Mouse (Mus musculus): Measurements from ENCODE around the gene Macrod2. TPM values are rescaled to one million over a fixed set of nuclear protein-coding genes. Genes with fewer than 3 reads are reported as not detected.

Macrod2 gene
- polyA plus RNA-seq, 1 experiment from 2014 or later, result 23.7 TPM

DNA sequence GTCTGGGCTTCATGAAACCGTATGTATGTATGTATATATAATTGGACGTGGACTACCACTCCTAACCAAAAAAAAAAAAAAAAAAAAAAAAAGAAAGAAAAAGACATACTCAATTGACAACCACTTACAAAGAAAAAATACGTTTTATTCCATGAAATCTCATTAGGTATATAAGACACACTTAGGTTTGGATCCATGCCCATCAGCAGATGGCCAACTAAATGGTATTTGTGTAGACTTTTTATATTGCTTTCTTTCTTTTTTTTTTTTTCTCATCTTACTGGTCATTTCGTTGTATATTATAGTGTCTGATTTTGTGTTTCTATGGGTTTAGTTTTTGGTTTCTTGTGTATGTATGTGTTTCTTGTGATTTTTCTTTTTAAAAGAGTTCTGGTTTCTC is 467.6 kb downstream of the Macrod2 start:
- WGBS, result 79% methylated on average over 4 of the region's 4 CpGs
- no peaks in the 10 kb centered on the region for H3K9me3 ChIP-seq
- ATAC-seq (ENCODE audit: extremely low read depth, insufficient number of reproducible peaks, low FRiP score, low TSS enrichment), result no peak

DNA sequence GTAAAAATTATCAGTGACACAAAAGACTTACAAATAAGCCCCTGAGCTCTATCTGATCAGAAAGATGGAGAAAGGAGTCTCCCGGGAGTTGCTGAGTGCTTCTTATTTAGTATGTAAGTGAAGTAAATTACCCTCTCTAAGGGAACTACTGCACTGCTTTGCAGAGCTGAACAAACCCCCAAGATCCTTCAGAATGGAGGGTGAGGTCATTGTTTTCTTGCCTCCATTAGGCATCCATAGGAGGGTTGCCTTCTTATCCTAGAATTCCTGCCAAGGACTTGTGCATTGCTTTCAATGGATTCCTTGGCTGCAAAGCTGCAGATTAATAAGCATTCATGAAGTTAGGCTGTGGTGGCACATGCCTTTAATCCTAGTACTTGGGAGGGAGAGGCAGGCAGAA is 470.5 kb downstream of the Macrod2 start:
- Histone ChIP-seq H3K36me3 (no peaks in the 10 kb centered on the region), H3K27ac (replicated peaks) (no peak overlapping the region; the same call in 1 of the 2 replicates), H3K27me3 (replicated peaks) (no peaks in the 10 kb centered on the region), H3K4me2 (no peak overlapping the region), H3K9ac (no peak overlapping the region), H3K4me1 (peaks cover 22% of the 10 kb centered on the region), H3K9me3 (no peaks in the 10 kb centered on the region), H3K4me3 (no peak overlapping the region)
- WGBS, result 68% methylated on average over 1 of the region's 1 CpGs
- ATAC-seq (ENCODE audit: extremely low read depth, insufficient number of reproducible peaks, low FRiP score, low TSS enrichment), result no peak

More for the DNA sequence above, 467.6 kb downstream of the Macrod2 start:
- H3K4me1 ChIP-seq, result peaks cover 22% of the 10 kb centered on the region
- no peak overlapping the region for H3K4me3 ChIP-seq
- no peaks in the 10 kb centered on the region for H3K27me3 ChIP-seq (replicated peaks)
- no peak overlapping the region for H3K4me2 ChIP-seq
- H3K36me3 ChIP-seq, result no peaks in the 10 kb centered on the region
- H3K9ac ChIP-seq, result no peak overlapping the region
- no peak overlapping the region for H3K27ac ChIP-seq (replicated peaks)

DNA sequence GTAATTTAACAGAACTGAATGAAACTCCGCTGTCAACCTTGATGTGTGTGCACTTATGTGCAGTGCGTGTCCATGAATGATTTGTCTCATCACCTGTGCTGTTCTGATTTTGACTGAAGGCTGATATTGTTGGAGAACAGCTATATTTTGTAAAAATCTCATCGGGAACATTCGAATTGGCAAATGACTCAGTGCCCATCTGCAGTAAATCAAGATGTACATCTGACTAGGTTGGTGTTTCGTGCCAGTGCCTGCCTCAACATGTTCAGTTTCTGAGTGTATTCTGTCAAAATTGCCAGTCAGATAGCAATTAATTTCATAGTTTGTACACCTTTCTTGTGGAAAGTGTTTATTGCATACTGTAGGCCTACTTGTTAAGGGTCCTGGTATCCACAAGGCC is 472.0 kb downstream of the Macrod2 start:
- H3K4me1 ChIP-seq, result peaks cover 22% of the 10 kb centered on the region
- H3K9ac ChIP-seq, result no peak overlapping the region
- ATAC-seq (ENCODE audit: extremely low read depth, insufficient number of reproducible peaks, low FRiP score, low TSS enrichment), result no peak
- H3K27ac ChIP-seq (replicated peaks), result no peak overlapping the region
- H3K9me3 ChIP-seq, result no peaks in the 10 kb centered on the region
- no peak overlapping the region for H3K4me3 ChIP-seq
- WGBS, result 80% methylated on average over 5 of the region's 5 CpGs
- H3K27me3 ChIP-seq (replicated peaks), result no peaks in the 10 kb centered on the region
- no peak overlapping the region for H3K4me2 ChIP-seq
- no peaks in the 10 kb centered on the region for H3K36me3 ChIP-seq

DNA sequence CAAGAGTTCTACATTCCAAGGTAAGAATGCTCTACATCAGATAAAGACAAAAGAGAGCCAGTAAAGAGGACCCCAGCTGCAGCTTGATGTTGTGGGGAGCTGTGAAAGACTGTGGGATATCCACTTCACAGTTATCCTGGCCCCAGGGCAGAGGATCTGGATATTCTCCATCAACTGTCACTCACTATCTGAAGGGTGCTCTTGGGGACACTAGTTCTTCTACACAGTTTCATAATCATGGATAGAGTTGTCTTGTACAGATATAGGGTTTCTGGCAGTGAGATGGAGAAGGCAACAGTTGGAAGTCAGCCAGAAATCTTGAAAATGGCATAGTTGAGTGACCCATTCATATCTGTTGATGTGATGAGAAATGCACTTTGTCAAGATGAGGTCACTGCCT is 490.1 kb downstream of the Macrod2 start:
- Histone ChIP-seq H3K27me3 (replicated peaks) (no peaks in the 10 kb centered on the region), H3K4me2 (no peak overlapping the region), H3K4me3 (no peak overlapping the region), H3K36me3 (no peaks in the 10 kb centered on the region), H3K4me1 (peaks cover 9% of the 10 kb centered on the region), H3K9ac (no peak overlapping the region), H3K27ac (replicated peaks) (0 out of 2 replicates have a peak overlapping the region, but pooled peaks have one; percentile 3), H3K9me3 (no peaks in the 10 kb centered on the region)
- peak; percentile 83; the same call in 1 of the 2 replicates for ATAC-seq (ENCODE audit: extremely low read depth, insufficient number of reproducible peaks, low FRiP score, low TSS enrichment)

DNA sequence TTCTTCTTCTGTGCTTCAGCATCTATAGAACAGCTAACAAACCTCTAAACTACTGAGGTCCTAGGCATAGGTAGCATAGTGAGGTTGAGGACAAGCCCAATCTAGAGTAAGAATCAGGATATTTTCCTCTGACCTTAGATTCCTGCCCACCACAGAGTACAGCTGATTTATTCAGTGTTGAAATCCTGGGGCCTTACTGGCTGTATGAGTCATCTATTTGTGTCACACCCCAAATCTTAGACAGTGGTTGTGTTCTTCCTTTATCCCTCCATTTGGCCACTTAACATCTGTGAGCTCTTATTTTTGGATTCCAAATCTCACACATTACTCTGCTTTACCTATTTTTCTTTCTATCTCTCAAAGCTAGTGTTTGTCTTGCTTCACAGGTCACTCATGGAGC is 495.6 kb downstream of the Macrod2 start:
- H3K27me3 ChIP-seq (replicated peaks), result no peaks in the 10 kb centered on the region
- no peak overlapping the region for H3K4me3 ChIP-seq
- H3K4me2 ChIP-seq, result no peak overlapping the region
- no peak overlapping the region for H3K9ac ChIP-seq
- H3K9me3 ChIP-seq, result no peaks in the 10 kb centered on the region
- no peak for ATAC-seq (ENCODE audit: extremely low read depth, insufficient number of reproducible peaks, low FRiP score, low TSS enrichment)
- peaks cover 2% of the 10 kb centered on the region for H3K4me1 ChIP-seq
- H3K36me3 ChIP-seq, result no peaks in the 10 kb centered on the region
- H3K27ac ChIP-seq (replicated peaks), result no peak overlapping the region

DNA sequence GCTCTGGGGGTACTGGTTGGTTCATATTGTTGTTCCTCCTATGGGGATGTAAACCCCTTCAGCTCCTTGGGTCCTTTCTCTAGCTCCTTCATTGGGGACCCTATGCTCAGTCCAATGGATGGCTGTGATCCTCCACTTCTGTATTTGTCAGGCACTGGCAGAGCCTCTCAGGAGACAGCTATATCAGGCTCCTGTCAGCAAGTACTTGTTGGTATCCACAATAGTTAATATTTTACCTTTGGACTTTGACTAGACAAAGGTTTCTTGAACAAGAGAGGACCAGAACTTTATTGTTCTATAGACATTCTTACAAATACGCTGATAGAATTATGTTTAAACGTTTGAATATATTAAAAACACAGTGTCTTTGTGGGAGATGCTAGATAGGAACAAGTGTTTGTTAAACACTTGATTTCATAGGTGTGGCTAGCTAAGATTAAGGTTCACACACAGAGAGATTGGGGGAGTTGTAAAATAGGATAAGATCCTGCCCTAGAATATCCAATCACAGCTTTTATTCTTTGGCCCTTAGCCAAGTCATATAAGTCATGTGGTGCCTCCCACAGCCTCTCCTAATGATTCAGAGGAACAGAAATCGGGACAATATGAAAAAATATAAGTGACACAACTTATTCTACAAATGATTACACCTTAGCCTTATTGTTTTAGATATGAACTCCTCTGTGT is 501.4 kb downstream of the Macrod2 start:
- ATAC-seq (ENCODE audit: extremely low read depth, insufficient number of reproducible peaks, low FRiP score, low TSS enrichment), result no peak
- no peak overlapping the region for H3K4me3 ChIP-seq
- no peak overlapping the region for H3K9ac ChIP-seq
- H3K4me1 ChIP-seq, result peaks cover 10% of the 10 kb centered on the region
- H3K9me3 ChIP-seq, result no peaks in the 10 kb centered on the region
- no peak overlapping the region for H3K4me2 ChIP-seq
- no peak overlapping the region for H3K27ac ChIP-seq (replicated peaks)
- 63% methylated on average over 3 of the region's 3 CpGs for WGBS
- no peaks in the 10 kb centered on the region for H3K27me3 ChIP-seq (replicated peaks)
- no peaks in the 10 kb centered on the region for H3K36me3 ChIP-seq

DNA sequence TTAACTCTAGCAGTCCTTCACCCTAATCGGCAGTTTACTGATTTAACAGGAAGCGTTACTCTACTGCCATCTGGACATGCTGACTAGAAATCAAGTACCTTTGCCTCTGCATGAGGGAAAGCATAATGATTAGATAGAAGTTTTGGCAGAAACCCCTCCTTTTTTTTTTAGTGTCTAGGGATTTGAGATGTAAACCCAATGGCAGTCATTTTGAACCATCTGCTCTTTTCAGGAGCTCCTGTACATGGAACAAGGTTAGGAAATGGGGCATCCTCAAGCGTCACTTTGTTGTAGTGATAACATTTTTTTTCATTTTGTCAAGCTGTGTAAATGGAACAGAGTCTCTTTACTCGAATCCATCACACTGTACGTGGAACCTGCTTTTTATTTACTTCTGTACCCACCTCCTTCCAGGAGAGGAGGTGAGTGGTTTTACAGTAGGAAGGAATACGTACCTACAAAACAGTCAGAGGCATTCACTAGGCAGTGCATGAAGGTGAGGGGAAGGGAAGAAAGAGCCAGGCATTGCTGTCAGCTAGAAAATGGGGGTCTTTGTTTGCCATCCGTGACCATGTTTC is 503.4 kb downstream of the Macrod2 start:
- Histone ChIP-seq H3K9me3 (no peaks in the 10 kb centered on the region), H3K4me3 (no peak overlapping the region), H3K4me1 (peaks cover 10% of the 10 kb centered on the region), H3K27me3 (replicated peaks) (no peaks in the 10 kb centered on the region), H3K9ac (no peak overlapping the region), H3K27ac (replicated peaks) (no peak overlapping the region), H3K36me3 (no peaks in the 10 kb centered on the region), H3K4me2 (no peak overlapping the region)
- no peak for ATAC-seq (ENCODE audit: extremely low read depth, insufficient number of reproducible peaks, low FRiP score, low TSS enrichment)
- WGBS, result 67% methylated on average over 7 of the region's 7 CpGs

DNA sequence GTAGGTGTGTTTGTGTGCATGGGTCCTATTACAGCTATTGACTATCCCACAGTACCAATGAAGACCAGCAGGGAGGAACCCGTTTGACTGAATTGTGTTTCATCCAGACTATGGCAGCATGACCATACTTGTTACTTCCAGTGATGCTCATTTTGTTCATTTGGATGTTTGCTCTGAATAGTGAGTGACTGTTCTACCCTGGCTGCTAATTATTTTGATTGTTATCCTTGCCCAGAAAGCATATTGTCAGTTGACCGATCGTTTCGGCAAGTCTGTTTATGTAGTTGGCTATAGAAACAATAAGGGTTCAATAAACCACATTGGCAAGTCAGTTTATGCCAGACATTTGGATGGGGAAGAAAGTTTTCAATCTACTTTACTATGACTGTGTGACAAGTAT is 510.2 kb downstream of the Macrod2 start:
- no peak for ATAC-seq (ENCODE audit: extremely low read depth, insufficient number of reproducible peaks, low FRiP score, low TSS enrichment)
- WGBS, result 87% methylated on average over 4 of the region's 4 CpGs

DNA sequence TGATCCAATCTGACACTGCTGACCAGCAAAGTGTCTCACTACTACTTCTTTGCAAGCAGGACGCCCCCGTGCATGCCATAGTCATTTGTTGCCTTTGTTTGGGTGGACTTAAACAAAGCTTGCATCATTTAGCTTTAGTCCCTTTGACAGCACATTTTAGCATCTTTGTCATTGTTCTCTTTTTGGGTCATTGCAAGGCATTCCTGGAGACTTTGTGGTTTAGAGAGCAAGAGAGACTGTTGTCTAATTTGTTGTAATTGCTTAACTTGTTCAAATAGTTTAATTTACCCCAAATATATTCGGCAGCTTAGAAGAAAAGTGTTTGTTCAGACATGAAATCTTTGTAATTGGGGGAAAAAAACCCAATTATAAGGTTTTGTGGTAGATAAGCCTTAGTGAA is 511.0 kb downstream of the Macrod2 start:
- no peaks in the 10 kb centered on the region for H3K36me3 ChIP-seq
- no peak overlapping the region for H3K4me2 ChIP-seq
- no peaks in the 10 kb centered on the region for H3K4me1 ChIP-seq
- H3K27me3 ChIP-seq (replicated peaks), result no peaks in the 10 kb centered on the region
- H3K27ac ChIP-seq (replicated peaks), result no peak overlapping the region
- 79% methylated on average over 3 of the region's 3 CpGs for WGBS
- H3K9me3 ChIP-seq, result no peaks in the 10 kb centered on the region
- H3K9ac ChIP-seq, result no peak overlapping the region
- no peak for ATAC-seq (ENCODE audit: extremely low read depth, insufficient number of reproducible peaks, low FRiP score, low TSS enrichment)
- H3K4me3 ChIP-seq, result no peak overlapping the region

More for the DNA sequence above, 510.2 kb downstream of the Macrod2 start:
- no peak overlapping the region for H3K4me3 ChIP-seq
- no peaks in the 10 kb centered on the region for H3K36me3 ChIP-seq
- no peaks in the 10 kb centered on the region for H3K27me3 ChIP-seq (replicated peaks)
- H3K27ac ChIP-seq (replicated peaks), result no peak overlapping the region
- no peak overlapping the region for H3K4me2 ChIP-seq
- no peaks in the 10 kb centered on the region for H3K4me1 ChIP-seq
- H3K9ac ChIP-seq, result no peak overlapping the region
- H3K9me3 ChIP-seq, result no peaks in the 10 kb centered on the region

DNA sequence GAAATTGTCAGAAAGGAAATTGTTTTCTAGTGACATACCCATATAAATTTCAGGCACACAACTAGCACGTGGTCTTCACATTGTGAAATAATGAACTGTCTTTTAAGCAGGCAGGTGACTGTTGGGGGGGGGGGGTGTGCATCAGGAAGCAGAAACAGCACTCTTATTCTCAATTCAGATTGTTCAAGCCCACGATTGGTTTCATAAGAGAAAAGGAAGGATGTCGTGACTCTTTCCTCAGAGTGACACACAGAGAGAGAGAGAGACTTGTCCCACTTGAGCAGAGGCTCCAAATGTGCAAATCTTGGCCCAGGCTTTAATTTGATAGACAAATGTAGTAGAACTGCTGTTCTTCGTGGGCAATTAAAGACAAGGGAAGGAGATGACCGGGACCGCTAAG is 516.4 kb downstream of the Macrod2 start:
- Histone ChIP-seq H3K4me1 (no peaks in the 10 kb centered on the region), H3K4me3 (no peak overlapping the region), H3K9ac (no peak overlapping the region), H3K9me3 (no peaks in the 10 kb centered on the region), H3K4me2 (no peak overlapping the region), H3K27me3 (replicated peaks) (no peaks in the 10 kb centered on the region), H3K36me3 (no peaks in the 10 kb centered on the region), H3K27ac (replicated peaks) (no peak overlapping the region)
- WGBS, result 69% methylated on average over 6 of the region's 6 CpGs
- ATAC-seq (ENCODE audit: extremely low read depth, insufficient number of reproducible peaks, low FRiP score, low TSS enrichment), result no peak; the same call in 1 of the 2 replicates

DNA sequence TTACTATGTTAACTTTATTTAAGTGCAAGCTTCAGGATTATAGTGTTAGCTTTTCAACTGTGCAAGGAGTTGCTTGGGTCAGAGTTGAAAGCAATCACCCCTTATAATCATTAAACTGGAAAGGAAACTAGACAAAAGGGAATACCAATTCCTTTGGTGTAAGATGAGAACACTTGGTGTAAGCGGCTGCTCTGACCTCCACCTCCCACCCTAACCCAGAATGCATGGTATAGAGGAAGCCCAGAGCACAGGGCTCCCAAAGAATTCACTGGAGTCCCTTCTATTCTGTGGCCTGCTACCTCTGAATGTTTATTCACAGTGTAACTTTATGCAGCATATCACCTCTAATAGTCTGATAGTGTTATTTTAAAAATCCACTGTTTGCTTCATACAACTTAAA is 517.1 kb downstream of the Macrod2 start:
- H3K36me3 ChIP-seq, result no peaks in the 10 kb centered on the region
- no peak overlapping the region for H3K27ac ChIP-seq (replicated peaks)
- H3K9ac ChIP-seq, result no peak overlapping the region
- no peak for ATAC-seq (ENCODE audit: extremely low read depth, insufficient number of reproducible peaks, low FRiP score, low TSS enrichment)
- WGBS, result 86% methylated on average over 1 of the region's 1 CpGs
- H3K4me3 ChIP-seq, result no peak overlapping the region
- H3K27me3 ChIP-seq (replicated peaks), result no peaks in the 10 kb centered on the region
- no peaks in the 10 kb centered on the region for H3K9me3 ChIP-seq
- H3K4me1 ChIP-seq, result no peaks in the 10 kb centered on the region
- no peak overlapping the region for H3K4me2 ChIP-seq

DNA sequence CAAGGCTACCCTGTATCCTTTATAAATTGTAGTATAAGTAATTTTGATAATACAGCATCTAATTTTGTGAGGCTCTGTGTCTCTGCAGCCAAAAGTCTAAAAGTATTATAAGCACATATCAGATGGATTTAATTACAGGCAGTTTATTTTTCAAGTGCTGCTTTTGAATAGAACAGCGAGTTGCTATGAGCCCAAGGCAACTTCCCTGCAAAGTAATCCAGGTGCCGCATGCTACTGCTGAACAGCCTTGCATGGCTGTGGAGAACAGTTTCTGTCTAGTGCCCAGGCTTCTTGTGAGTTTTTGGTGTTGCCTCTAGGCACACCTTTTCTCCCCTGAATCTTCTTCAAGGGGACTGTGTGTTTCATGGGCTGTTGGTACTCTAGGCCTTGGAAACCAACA is 517.8 kb downstream of the Macrod2 start:
- 84% methylated on average over 2 of the region's 2 CpGs for WGBS
- Histone ChIP-seq H3K27ac (replicated peaks) (no peak overlapping the region), H3K9ac (no peak overlapping the region), H3K27me3 (replicated peaks) (no peaks in the 10 kb centered on the region), H3K4me2 (no peak overlapping the region), H3K9me3 (no peaks in the 10 kb centered on the region), H3K4me3 (no peak overlapping the region), H3K4me1 (no peaks in the 10 kb centered on the region), H3K36me3 (no peaks in the 10 kb centered on the region)
- ATAC-seq (ENCODE audit: extremely low read depth, insufficient number of reproducible peaks, low FRiP score, low TSS enrichment), result no peak
